Mouse (Mus musculus) neutrophil, adult 5-6 weeks (primary cell): Measurements from ENCODE around the gene Med21. TPM values are rescaled to one million over a fixed set of nuclear protein-coding genes. Genes with fewer than 3 reads are reported as not detected.

Experiments
- ATAC-seq: fragments of 151-379, 151-347 bp; 2 replicates; pipeline ENCODE4 v1.8.0; 2017; ENCODE audit warnings: mild to moderate bottlenecking, moderate TSS enrichment; ENCODE audit not compliant: insufficient number of reproducible peaks, poor library complexity, low FRiP score, severe bottlenecking; ENCODE audit errors: extremely low read depth
- total RNA-seq: library from RNA; stranded (forward); fragments of 200-1000 nt; gene quantifications from 2 replicates; pipeline ENCODE4 v1.2.3, GENCODE M21; 2017

Gene Med21
- total RNA-seq, 1 experiment from 2014 or later = 51.7 TPM

DNA sequence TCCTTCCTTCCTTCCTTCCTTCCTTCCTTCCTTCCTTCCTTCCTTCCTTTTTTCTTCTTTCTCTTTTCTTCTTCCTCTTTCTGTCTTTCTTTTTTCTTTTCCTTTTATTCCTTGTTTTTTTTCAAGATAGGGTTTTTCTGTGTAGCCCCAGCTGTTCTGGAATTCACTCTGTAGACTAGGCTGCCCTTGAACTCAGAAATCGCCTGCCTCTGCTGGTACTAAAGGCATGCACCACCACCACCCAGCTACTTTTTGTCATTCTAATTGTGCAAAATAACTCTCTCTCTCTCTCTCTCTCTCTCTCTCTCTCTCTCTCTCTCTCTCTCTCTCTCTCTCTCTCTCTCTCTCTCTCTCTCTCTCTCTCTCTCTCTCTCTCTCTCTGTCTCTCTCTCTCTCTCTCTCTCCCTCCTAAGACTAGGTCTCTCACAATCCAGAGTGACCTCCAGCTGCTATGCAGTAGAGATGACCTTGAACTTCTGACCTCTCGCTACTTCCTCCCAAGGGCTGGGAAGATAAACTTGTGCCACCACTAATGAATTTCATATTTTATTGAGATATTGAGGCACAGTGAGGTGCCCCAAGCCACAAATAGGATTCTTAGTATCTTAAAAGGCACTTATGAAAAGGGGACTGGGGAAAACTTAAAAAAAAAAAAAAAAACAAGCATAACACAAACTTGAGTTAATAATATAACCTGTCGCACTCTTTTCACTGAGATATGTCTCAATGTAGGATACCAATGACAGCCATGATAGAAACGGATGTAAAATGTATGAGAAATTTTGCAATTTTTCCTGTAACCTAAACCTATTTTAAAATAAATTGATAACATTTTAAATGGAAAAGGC, 7.4 kb upstream of the Med21 start:
- no peak for ATAC-seq

- no peak for ATAC-seq
Measured at GRCm38 (mm10) chr6:146636482-146636881, 5.9 kb upstream of the Med21 start.

DNA sequence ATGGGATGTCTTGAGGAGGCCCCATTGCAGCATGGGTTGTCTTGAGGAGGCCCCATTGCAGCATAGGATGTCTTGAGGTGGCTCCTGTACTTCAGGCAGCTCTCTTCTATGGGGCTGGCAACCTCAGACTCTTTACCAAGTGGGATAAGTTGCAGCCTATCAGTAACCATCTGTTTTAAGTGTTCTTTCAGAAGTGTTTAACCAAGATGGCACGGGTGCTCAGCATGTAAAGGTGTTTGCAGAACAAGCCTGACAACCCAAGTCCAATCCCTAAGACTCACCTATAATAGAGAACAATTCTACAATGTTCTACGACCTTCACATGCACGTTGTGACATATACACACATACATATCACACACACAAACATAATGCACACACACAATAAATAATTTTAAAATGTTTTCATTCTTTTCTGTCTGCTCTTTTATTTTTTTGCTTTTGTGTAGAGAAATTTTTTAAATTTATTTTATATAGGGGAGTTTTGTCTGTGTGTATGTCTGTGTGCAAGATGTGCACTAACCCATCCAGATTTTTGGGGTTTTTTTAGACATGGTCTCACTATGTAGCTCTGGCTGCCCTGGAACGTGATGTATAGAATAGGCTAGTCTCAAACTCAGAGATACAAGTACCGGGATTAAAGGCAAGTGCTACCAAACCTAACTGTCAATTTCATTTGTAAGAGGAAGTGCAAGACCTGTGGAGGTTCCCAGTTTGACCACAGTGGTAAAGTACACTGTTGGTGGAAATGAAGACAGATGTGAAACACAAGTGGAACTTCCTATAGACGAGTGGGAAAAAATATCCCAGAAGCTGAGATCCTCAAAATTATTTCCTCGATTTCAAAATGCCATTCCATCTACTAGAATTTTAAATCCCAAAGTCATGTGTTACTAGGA, 2.0 kb upstream of the Med21 start:
- ATAC-seq = no peak

DNA sequence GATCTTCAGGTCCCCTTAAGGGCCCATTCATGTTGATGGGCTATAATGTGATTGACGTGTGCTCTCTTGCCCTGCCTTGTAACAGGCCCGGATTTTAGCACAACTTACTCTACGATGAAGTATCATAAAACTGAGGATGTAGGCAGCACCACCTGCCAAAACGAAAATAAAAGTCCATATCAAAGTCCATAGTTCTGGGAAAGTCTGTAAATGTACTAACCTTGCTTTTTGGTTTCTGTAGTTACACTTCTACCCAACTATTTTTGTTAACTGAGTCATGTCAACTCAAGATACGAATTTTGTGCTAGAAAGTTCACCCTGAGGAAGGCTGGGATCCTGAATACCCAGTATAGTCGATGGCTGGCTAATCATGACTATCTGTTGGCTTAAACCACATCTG, 1.4 kb upstream of the Med21 start:
- ATAC-seq = no peak

DNA sequence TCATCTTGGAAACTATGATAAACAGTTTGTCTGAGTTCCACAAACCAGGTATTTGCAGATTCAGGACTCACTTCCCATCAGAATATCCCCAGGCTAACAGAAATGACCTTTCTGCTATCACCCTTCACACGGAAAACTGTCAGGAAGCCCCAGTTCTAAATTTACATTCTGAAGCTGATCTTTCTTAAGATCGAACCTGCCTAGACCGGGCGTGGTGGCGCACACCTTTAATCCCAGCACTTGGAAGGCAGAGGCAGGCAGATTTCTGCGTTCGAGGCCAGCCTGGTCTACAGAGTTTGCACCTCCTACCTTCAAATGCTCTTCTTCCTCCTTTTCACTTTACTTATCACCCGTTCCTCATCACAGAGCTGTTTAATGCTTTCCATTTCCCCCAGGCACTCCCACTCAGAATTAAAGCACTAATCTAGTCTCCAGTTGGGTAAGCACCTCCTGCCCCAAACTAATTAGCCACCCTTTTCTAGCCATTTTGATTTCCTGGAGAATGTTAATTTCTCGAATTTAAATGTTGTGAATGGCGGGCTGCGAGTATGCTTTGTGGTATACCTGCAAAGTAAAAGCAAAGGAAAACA, 631 bp upstream of the Med21 start:
- ATAC-seq = no peak

DNA sequence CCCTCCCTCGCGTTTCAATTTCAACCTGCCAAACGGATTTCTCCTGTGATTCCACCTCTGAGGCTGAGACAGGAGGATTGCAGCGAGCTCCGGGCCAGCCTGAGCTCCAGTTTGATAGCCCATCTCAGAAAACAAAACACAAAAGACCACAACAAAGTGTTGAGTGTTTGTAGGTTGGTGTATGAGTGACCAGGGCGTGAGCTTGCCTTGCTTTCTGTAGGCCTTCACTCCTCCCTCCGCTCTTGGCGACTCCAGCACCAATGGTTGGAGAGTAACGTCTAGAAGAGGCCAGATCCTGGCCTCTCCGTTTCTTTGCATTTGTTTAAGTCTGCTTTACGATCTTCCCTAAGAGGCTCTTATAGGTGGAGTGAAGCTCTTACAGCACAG, 830 bp downstream of the Med21 start:
- no peak for ATAC-seq

DNA sequence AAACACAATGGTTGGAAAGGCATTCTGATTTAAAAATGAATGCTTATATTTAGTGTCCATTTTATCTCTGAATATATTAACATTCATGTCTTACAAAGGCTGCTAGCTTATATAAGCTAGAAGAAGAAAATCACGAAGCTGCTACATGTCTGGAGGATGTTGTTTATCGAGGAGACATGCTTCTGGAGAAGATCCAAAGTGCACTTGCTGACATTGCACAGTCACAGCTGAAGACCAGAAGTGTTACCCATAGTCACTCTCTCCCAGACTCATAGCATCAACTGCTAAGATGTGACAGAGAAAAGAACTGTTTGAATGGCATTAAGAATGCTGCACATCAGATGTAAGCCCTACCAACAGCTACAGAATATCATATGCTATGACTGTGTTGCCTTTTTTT, 7.7 kb downstream of the Med21 start:
- no peak for ATAC-seq

- ATAC-seq = no peak
Measured at GRCm38 (mm10) chr6:146651431-146651830, 9.1 kb downstream of the Med21 start.

- ATAC-seq = no peak
Measured at GRCm38 (mm10) chr6:146653197-146653596, 10.8 kb downstream of the Med21 start.

DNA sequence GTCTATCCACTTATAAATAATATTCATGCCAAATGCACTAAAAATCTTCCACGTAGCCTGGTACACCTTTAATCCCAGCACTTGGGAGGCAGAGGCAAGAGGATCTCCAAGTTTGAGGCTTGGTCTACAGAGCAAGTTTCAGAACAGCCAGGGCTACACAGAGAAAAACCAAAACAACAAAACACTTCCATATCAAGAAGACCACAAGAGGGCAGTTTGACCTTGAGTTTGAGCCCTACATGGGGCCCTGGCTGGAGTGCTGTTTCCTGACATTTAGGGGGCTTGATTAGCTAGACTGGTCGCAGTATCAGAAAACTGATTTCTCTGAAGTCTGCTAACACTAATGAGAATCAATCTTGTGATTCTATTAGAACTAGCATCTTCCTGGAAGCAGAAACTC, 18.2 kb downstream of the Med21 start:
- no peak for ATAC-seq

- no peak for ATAC-seq
Measured at GRCm38 (mm10) chr6:146661655-146662054, 19.3 kb downstream of the Med21 start.

GRCm38 (mm10) chr6:146662679-146663078, 20.3 kb downstream of the Med21 start:
- ATAC-seq = peak; percentile 94

GRCm38 (mm10) chr6:146664116-146664515, 21.8 kb downstream of the Med21 start:
- no peak for ATAC-seq

- no peak for ATAC-seq
Measured at GRCm38 (mm10) chr6:146664917-146665316, 22.6 kb downstream of the Med21 start.

- ATAC-seq = no peak
Measured at GRCm38 (mm10) chr6:146665408-146665807, 23.1 kb downstream of the Med21 start.

DNA sequence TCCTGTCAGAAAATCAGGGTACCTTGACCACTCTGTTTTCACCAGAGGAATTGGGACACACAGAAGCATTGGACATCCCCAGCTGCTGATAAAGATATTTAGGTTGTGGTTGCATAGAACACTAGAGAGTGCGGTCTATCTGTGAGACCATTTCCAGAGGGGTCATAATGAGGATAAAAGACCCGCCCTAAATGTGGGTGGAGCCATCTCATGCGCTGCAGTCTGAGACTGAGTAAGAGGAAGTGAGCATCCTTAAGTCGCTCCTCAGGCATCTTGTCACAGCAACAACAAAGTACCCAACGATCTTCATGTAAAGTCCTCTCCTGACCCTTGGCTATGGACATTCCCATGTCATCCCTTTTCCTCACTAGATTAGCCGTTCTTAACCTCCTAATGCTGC, 24.5 kb downstream of the Med21 start:
- no peak for ATAC-seq

DNA sequence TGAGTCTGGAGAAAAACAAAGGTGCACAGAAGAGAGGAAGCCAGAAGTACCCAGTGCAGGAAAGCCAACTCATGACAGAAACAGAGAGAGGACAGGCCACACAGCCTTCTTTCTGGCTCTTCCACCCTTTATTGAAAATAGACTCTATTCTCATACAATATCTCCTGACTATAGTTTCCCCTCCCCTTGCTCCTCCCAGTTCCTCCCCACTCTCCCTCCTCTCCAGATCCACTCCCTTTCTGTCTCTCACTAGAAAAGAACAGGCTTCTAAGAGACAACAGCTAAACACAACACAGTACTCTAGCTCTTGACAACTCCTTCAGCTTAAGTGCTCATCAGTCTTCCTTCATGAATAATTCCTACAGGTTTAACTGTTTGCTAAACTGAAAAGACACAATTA, 26.3 kb downstream of the Med21 start:
- ATAC-seq = no peak

- no peak for ATAC-seq
Measured at GRCm38 (mm10) chr6:146670956-146671855, 28.9 kb downstream of the Med21 start.

DNA sequence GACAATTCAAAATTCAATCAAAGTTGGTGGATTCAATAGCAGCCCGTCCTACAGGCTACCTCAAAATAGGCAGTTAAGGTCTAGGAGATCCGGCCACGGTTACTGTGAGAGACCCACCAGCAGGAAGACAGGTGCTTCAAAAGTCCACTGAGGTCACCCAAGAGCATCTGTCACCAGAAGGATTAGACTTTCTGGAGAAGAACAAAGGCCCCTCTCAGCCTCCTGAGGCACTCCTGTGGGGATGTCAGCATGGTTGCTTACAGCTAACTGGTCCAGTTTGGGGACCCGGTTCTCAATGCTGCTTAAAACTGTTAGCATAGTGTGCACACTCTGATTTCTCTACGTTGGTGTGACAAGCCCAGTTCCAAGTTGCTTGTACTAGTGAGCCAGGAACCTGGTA, 29.8 kb downstream of the Med21 start:
- no peak for ATAC-seq
